Mouse (Mus musculus): ENCODE results near the gene Hook1.
"Not testable (repeated sequence)": the region's sequence is repeated elsewhere in the genome, so short reads cannot be mapped to it uniquely, and the experiment has no call there.

The Hook1 gene

DNA sequence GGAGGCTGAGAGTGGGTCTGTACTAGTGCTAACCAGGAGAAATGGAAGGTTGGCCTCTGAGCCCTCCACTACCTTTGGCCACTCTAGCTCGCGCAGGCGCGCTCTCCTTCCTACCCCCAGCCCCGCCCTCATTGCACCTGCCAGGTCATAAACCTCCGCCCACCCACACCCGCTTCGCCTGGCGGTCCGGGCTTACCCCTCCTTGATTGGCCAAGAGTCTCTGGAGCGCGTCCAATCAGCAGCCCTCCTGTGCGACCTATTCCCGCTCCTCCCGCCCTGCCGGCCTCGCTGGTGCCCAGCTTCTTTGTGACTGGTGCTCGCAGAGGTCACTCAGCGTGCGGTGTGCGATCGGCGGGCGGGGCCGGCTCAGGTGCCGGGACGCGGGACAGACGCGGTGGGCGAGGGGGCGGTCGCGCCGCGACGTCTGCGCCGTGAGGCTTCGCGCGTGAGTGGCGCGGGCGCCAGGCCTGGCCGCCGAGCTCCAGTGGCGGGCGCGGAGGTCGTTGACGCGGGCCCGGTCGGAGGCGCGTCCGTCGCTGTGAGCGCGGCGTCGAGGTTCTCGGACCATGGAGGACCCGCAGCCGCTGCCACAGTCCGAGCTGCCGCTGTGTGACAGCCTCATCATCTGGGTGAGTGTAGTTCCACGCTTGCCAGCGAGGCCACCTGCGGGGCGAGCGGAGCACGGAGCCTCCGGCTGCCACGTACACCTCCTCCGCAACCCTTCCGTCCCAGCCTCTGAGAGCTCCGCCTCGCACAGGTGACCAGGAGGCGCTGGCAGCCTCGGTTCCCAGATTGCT lies at the start of gene Hook1:
Hook1 (plus strand) TSS at position 313 of the 797 bp plus-strand sequence.
- DNase-seq (ENCODE audit: low spot score): peak; percentile 74

DNA sequence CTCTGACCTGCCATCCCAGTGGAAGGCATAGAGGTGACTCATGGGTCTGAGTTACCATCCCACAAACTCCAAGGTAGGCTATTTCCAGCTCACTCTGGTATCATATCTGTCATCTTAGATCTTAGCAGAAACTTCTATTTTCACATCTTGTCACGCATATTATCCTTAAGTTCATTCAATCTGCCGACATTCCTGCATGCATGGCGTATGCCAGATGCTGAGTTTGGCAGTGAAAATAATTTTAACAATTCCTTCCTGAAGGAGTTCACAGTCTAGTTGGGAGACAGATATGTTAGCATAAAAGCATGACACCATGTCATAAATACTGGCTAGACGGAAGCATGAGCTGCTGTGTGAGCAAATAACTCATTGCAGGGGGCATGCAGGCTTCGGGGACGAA lies 49.3 kb upstream of the Hook1 start:
- no peak for DNase-seq (ENCODE audit: low spot score)

DNA sequence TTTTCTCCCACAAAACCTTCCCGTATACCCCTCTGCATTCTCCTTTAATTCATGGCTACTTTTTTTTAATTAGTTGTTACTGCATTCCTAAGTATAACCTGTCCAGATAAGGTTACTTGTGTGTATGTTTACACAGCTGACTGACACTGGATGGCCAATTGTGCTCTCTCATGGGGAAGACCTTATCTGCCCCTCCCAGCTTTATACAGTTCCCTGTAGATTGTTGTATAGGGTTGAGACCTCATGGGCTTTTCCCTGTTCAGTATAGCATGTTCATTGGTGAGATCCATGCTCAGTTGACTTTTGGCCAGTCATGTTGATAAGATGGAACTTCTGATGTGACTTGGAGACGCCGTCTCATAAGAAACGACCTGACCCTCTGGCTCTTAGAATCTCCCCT lies 46.6 kb upstream of the Hook1 start:
- DNase-seq (ENCODE audit: low spot score): no peak

DNA sequence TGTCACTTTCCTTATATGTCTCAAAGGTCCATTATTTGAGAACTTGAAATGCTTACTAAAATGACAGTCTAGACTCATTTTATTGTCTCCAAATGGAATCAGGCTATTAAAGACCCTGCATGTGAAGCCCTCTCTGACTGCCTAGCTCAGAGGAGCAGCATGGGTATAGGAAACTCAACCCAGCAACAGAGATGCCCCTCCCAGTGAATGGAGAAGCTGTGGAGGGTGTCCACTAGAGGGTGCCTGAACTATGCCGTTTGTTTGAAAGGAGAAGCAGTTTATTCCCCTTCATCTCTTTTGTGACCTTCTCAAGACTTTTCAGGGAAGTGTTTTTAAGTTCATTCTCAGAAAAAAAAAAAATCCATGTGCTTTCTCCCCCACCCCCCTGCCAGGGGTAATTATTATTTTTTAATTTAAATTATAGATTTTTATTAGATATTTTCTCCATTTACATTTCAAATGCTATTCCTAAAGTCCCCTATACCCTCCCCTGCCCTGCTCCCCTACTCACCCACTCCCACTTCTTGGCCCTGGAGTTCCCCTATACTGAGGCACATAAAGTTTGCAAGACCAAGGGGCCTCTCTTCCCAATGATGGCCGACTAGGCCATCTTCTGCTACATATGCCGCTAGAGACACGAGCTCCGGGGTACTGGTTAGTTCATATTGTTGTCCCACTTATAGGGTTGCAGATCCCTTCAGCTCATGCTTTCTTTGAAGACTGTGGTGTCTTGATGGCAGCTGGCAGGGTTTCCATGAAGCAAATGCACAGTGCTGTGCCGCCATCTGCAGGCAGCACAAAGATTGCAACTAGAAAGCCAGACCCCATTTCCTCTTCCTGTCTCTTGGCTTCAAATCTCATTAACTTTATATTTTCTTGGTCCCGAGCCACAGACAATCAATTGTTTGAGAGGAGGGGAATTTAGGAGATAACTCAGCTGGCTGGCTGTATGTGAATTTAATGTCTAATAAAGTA lies 42.5 kb upstream of the Hook1 start:
- peak; percentile 84 for DNase-seq (ENCODE audit: low spot score)

DNA sequence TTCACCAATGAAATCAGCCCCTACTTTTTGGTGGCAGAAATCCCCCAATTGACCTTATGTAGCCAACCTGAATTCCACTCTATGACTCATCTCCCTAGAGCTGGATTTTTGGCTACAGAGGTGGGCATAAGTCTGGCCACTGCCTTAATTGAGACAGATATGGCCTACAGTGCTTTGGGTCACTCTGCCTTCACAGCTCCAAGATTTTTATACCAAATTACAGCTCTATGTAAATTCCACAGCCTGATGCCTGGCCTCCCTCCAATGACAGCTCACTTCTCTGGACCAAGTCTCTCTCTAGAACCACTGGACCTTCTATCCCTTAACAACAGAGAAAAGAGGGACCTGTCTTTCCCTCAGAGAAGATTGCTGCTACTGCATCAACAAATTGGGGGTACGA lies 38.2 kb upstream of the Hook1 start:
- DNase-seq (ENCODE audit: low spot score): no peak

DNA sequence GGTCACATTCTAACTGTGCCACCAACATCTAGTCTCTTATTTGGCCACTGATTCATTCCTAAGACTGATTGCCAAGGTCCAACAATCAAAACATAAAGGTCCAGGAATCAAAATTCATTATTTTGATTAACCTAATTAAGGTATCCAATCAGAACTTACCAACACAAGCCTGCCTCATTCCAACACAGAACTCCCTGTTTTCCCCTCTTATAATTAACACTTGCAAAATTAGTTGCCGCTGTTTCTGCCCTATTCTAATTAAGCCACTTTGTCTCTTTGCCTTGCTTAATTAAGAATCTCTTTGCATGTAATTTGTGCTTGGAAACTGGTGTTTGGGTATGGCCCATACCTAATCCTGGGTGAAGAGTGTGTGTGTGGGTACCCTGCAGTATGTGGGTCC lies 37.1 kb upstream of the Hook1 start:
- DNase-seq (ENCODE audit: low spot score): no peak

DNA sequence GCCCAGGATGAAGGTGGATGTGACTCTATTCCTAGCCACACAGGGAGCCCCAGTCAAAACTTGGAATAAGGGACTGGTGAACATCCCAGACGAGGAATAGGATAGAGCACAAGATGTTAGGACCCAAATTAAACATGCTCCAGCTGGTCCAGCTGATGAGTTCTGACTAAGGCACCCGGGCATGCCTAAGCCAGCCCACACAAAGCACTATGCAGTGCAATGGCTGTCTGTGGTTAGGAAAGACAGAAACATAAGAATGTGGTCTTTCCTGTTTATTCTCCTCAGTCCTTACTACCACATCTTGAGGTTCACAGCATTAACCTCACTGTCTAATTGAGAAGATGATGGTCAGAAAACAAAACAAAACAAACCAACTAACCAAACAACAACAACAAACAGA lies 35.7 kb upstream of the Hook1 start:
- no peak for DNase-seq (ENCODE audit: low spot score)

DNA sequence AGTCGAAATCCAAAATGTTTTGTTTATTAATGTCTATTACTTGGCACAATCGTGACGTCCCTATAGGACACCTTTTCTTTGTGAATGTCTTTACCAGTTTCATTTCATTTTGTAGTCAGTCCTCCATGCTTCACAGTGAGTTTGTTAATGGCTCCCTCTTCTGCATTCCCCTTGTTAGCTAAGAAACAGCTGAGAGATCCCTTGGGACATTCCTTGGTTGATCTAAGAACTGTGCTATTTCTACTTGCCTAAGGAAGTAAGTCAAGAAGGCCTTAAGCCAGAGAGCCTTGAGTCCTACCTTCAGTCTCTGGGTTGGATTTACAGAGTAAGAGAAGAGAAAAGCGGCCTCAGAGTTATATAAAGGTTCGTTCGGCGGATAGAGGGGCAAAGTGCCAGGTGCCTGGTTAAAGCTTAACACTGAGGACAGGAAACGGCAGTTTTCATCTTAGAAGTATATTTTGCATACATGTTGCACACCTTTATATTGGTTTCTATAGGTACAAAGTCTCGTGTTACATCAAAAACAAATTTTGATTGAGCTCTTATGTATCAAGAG lies 33.2 kb upstream of the Hook1 start:
- DNase-seq (ENCODE audit: low spot score): no peak

DNA sequence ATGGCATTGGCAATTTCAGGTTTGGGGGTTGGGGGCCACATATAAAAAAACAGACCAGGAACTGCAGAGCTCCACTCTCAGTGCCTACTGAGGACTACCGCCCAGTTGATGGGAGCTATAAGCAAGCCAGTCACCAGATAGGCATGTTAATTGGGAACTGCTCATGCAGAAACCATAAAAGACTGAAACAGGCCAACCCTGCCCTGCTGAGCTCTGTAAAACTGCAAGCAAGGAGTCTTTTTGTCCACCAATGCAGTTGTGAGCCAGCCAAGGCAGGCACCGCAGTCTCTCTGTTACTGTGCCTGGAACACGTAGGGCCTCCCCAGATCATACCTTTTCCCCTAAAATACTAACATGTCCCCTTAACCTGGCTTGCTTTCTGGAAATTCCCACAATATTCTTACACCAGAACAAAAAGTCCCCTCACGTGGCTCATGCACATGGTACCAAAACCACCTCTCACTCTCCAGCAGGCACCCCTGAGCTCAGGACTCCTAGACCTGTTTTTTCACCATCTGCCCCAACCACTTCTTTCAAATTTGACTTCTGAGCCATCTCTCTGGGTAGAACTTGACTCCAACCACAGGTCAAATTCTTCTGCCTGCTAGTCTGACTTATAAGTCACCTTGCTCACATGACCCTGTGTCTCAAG lies 32.5 kb upstream of the Hook1 start:
- DNase-seq (ENCODE audit: low spot score): no peak

DNA sequence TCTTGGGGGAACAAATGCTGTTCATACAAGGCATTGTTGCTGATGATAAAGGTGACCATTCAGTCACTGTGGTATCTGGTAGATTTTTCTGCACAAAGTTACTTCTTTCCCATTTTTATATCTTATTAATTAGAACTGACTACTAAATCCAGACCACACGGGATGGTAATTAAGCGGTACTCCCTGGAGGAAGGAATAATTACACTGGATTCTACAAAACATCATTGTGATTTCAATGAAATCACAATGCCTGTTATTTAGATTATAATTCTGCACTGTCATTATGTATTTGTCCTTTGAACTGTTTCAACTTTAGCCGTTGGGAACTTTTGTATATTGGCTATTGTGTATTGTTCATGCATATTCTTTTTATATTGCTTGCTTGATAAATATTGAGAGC lies 28.3 kb upstream of the Hook1 start:
- no peak for DNase-seq (ENCODE audit: low spot score)

DNA sequence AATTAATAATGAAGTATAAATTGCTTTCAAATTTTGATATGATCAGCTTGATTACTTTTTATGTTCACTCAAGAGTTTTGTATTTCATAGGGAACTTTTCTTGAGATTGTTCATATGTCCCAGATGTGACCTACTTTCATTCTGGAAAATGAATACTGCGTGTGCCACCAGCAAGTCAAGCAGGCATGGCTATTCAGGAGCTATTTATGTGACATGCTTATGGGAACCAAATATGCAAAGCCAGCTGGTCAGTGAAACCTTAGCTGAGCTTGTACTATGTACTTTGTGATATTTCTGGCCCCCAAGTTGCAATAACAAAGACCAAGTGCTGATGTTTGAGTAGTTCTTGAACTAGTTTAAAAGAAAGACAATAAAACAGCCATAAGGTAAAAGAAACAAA lies 19.1 kb upstream of the Hook1 start:
- DNase-seq (ENCODE audit: low spot score): no peak

DNA sequence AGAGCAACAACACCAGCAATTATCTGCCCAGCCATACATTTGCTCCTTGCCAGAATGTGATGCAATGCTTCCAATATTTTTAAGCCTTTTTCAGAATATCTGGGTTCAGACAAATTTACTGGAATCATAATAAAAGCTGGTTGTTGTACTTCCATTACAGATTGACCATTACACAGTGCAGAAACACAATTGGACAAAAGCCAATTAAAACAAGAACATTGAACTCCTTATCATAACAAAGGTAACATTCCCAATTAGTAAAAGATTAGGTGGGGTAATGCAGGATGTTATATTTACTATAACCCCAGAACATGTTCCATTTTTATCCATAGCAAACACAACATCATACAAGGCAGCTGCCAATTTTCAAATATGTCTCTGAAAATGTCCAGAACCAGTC lies 13.7 kb upstream of the Hook1 start:
- no peak for DNase-seq (ENCODE audit: low spot score)

DNA sequence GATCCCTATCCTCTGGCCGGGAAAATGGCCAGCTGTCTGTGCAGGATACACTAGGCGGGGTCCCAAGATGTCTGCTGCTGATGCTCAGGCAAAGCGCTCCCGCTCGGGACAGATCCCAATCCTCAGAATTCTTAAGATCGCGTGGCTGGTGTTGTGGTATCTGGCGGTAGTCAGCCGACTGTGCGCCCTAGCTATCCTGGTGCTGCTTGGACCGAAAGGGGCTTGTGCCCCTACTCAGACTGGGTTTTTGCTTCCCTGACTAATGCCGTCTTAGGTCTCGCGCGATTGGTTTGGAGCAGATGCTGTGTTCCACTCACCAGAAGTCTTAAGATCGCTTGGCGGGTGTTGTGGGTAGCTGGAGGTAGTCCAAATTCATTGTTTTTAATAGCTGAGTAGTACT lies 15.2 kb downstream of the Hook1 start:
- not testable (repeated sequence) for DNase-seq (ENCODE audit: low spot score)

DNA sequence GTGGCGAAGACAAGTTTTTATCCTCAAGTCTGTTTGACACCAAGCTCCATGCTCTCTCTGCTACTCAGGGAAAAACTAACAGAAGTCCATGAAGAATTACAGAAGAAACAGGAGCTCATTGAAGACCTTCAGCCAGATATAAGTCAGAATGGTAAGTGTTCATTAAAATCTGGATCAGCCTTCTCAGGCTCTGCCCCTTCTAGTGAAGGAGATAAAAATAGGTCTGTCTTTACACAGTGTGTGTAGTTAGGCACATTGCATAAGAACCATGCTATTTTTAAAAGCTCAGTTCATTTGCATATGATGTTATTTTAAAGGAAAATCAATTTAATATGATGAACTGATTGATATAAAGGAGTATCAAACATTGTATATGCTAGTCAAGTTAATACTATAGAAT lies 49.8 kb downstream of the Hook1 start:
- no peak for DNase-seq (ENCODE audit: low spot score)

DNA sequence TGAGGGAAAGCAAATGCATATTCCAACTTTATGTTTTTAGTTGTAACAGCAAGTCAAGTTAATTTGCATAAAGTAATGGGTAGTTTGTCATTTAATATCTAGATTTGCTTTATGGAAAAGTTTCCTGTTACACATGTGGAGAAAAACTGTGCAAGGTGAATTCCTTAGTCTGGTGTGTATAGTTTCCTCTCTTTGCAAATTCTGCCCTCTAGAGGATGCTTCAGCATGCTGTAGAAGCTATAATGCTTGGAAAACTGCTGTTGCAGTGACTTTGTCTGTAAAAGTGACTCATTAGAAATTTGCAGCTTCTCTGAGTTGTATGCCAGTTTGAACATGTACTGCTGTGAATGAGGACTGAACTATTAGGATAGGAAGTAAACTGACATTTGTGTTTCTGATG lies 55.8 kb downstream of the Hook1 start:
- DNase-seq (ENCODE audit: low spot score): no peak

DNA sequence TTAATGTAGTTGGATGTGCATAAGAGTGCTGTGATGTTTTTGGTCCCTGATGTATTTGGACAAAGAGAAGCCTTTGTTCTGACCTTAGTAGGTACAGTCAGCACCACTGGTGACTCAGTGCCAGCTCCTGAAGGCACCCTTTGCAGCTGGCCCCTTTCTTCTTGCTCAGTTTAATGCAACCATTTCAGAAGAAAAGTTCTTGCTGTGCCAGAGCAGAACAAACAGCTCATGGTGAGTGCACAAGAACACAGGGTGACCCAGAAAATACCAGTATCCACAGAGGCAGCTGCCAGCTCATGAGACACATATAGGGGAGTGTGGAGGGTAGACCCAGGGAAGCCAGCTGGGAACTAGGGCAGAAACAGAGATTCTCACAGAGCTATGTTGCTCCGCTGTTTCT lies 61.4 kb downstream of the Hook1 start:
- DNase-seq (ENCODE audit: low spot score): no peak

DNA sequence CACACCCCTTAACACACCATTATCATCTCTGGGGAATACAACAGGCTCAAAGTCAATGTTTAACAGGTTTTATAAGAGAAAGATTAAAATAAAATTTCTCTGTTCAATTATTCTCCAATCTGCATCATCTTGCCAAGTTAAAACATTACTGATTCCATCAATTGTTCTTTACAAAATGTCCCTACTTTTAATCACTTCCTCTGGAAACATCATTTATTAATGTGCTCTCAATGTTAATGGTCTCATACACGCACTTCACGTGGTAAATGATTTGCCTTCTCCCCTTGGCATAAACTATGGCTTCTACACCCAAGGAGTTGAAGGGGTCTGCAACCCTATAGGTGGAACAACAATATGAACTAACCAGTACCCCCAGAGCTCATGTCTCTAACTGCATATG lies 93.1 kb downstream of the Hook1 start:
- no peak for DNase-seq (ENCODE audit: low spot score)

DNA sequence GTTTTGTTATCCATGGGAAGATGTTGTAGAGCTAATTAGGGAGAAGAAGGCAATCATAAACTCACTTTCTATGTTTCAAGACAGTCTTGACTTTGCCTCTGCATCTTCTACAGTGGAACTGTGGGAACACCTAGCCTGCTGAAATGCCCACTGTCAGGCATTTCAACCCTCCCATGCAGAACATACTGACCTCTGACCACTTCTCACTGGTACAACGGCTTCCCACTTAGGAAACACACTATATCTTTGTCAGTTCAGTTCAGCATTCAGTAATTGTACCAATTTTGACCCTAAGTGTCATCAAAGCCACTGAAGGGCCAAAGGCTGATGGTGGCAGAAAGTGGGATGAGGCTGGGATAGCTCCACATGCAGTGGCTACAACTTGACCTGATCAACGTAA lies 95.0 kb downstream of the Hook1 start:
- DNase-seq (ENCODE audit: low spot score): no peak

Measured in layer of hippocampus, adult 9-10 months (tissue).